Mouse (Mus musculus): ENCODE results near the gene Anapc2.

GRCm38 (mm10) chr2:25273010-25273409, 732 bp downstream of the Anapc2 start:
- TF ChIP-seq CTCF (IDR thresholded peaks at IDR 0.05; ENCODE audit: low read depth) (no peak), EP300 (IDR thresholded peaks at IDR 0.05; ENCODE audit: low read depth) (no peak)
